Mouse (Mus musculus): ENCODE results near the gene Sema3b.
A peak's percentile ranks its signal among the peaks of the same experiment; 100 is the strongest.

GRCm38 (mm10) chr9:107556346-107556745, 52.7 kb downstream of the Sema3b start:
- TF ChIP-seq POLR2A (IDR thresholded peaks at IDR 0.05; ENCODE audit: low read depth, low read length) (peak; percentile 32; the same call in 1 of the 2 replicates), CTCF (IDR thresholded peaks at IDR 0.05; ENCODE audit: extremely low read depth, insufficient read length, insufficient replicate concordance, low read depth, low read length) (no peak)
